Comparison of ENCODE assay signal across 19 mouse cellular contexts in the genomic region with DNA sequence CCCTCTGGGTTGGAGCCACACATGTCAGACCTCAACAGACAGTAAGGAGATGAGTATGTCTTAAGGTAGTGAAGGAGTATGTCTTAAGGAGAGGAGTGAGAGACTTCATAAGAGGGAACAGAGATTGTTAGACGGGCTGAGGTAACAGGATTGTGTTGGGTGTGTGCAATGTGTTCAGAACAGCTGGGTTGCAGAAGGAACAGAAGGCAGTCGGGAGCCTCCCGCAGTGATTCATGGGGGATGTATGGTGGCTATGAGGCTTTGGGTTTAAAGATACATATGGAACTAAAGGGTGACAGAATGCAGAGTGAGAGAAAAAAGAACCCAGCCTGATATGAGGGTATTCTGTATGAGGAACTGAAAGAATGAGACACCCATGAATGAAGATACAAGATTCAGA.
DNase-seq lines count a peak whose midpoint lies in the region; ATAC-seq and TF ChIP-seq lines count a peak whose summit lies in the region.
"Had no signal": no experiment of that assay in that cellular context is flagged by ENCODE, and none has a peak within 500 bp of the region (broad histone marks: within the 10 kb centered on the region; RNA-seq: fewer than 3 reads in every experiment).

No protein-coding gene starts in this region.

- no peaks in the 10 kb centered on the region for H3K4me1 ChIP-seq in forebrain, postnatal 0 days (ENCODE audit: insufficient read depth)
- no peaks in the 10 kb centered on the region for H3K4me1 ChIP-seq in forebrain, embryonic 16.5 days (replicated peaks; ENCODE audit: control insufficient read depth, insufficient read depth, low read length)
- peaks cover 12% of the 10 kb centered on the region for H3K4me1 ChIP-seq in embryonic fibroblast, embryonic 13.5 days (ENCODE audit: control insufficient read depth, insufficient read depth, low read length)
- H3K4me1 ChIP-seq in olfactory bulb, adult 2 months (ENCODE audit: control insufficient read depth, insufficient read depth, low read length): peaks cover 10% of the 10 kb centered on the region
- no peaks in the 10 kb centered on the region for H3K4me1 ChIP-seq in kidney, adult 2 months (ENCODE audit: control insufficient read depth, insufficient read depth, low read length)
- H3K4me1 ChIP-seq: embryonic facial prominence, embryonic 13.5 days; forebrain, embryonic 13.5 days; heart, embryonic 15.5 days; hindbrain, embryonic 13.5 days had no signal

- no peak overlapping the region for H3K4me3 ChIP-seq in forebrain, postnatal 0 days (ENCODE audit: low read depth, low read length)
- H3K4me3 ChIP-seq in forebrain, embryonic 16.5 days (replicated peaks; ENCODE audit: low read length): no peak overlapping the region
- no peak overlapping the region for H3K4me3 ChIP-seq in embryonic fibroblast, embryonic 13.5 days (ENCODE audit: insufficient read depth, low read length)
- no peak overlapping the region for H3K4me3 ChIP-seq in olfactory bulb, adult 2 months (ENCODE audit: insufficient read depth, low read depth, low read length)
- no peak overlapping the region for H3K4me3 ChIP-seq in kidney, adult 2 months (ENCODE audit: insufficient read depth, low read depth, low read length)
- H3K4me3 ChIP-seq: embryonic facial prominence, embryonic 13.5 days; forebrain, embryonic 13.5 days; heart, embryonic 15.5 days; hindbrain, embryonic 13.5 days had no signal

- DNase-seq in forebrain, postnatal 0 days: no peak
- peak; percentile 29 for DNase-seq in right cerebral cortex, adult 18-20 months
- DNase-seq in right cerebral cortex, postnatal 36 days (ENCODE audit: low spot score in 2 of 2): no peak
- no peak for DNase-seq in adrenal gland, adult (ENCODE audit: inconsistent age in 2 of 2, low spot score in 1 of 2)
- no peak for DNase-seq in kidney, adult 2 months
- DNase-seq: adrenal gland, postnatal 25 days; cerebellum, adult 2 months; cerebellum, postnatal 10 days; gastrocnemius, postnatal 36 days; heart, postnatal 14 days had no signal

- peak; percentile 50 for ATAC-seq in forebrain, postnatal 0 days
- ATAC-seq in forebrain, embryonic 16.5 days: no peak
- ATAC-seq: forebrain, embryonic 13.5 days; hindbrain, postnatal 0 days had no signal

- no peaks in the 10 kb centered on the region for H3K9me3 ChIP-seq in forebrain, postnatal 0 days (ENCODE audit: low read length)
- no peaks in the 10 kb centered on the region for H3K9me3 ChIP-seq in forebrain, embryonic 16.5 days (ENCODE audit: control insufficient read depth, low read length)
- H3K9me3 ChIP-seq: embryonic facial prominence, embryonic 13.5 days; forebrain, embryonic 13.5 days; heart, embryonic 15.5 days; hindbrain, embryonic 13.5 days had no signal

- peaks cover 23% of the 10 kb centered on the region for H3K36me3 ChIP-seq in forebrain, postnatal 0 days (ENCODE audit: insufficient read depth)
- H3K36me3 ChIP-seq in forebrain, embryonic 16.5 days (ENCODE audit: control insufficient read depth, insufficient read depth): peaks cover 10% of the 10 kb centered on the region
- H3K36me3 ChIP-seq in kidney, adult 2 months (ENCODE audit: control insufficient read depth, insufficient read depth, low read length): no peaks in the 10 kb centered on the region
- H3K36me3 ChIP-seq: heart, embryonic 15.5 days had no signal

- no peak overlapping the region for H3K4me2 ChIP-seq in forebrain, postnatal 0 days (ENCODE audit: low read depth)
- no peak overlapping the region for H3K4me2 ChIP-seq in forebrain, embryonic 16.5 days (ENCODE audit: low read length)
- H3K4me2 ChIP-seq: embryonic facial prominence, embryonic 13.5 days; forebrain, embryonic 13.5 days; heart, embryonic 11.5 days; heart, embryonic 15.5 days; hindbrain, embryonic 13.5 days had no signal

- 69% methylated on average over 3 of the region's 3 CpGs for WGBS in forebrain, postnatal 0 days
- 75% methylated on average over 3 of the region's 3 CpGs for WGBS in forebrain, embryonic 16.5 days
- WGBS in olfactory bulb, adult 2 months: 50% methylated on average over 3 of the region's 3 CpGs
- WGBS in kidney, adult 2 months: 89% methylated on average over 3 of the region's 3 CpGs

- no peak overlapping the region for H3K27ac ChIP-seq in forebrain, postnatal 0 days (ENCODE audit: low read depth, low read length)
- H3K27ac ChIP-seq in forebrain, embryonic 16.5 days (ENCODE audit: low read length): no peak overlapping the region
- H3K27ac ChIP-seq in embryonic fibroblast, embryonic 13.5 days (ENCODE audit: insufficient read depth, low read length): peak overlapping the region; percentile 14; the same call in 1 of the 2 replicates
- H3K27ac ChIP-seq in olfactory bulb, adult 2 months (ENCODE audit: insufficient read depth, low read depth, low read length): peak overlapping the region; percentile 16
- H3K27ac ChIP-seq in kidney, adult 2 months (ENCODE audit: insufficient read depth, low read depth, low read length): no peak overlapping the region
- H3K27ac ChIP-seq: embryonic facial prominence, embryonic 13.5 days; forebrain, embryonic 13.5 days; heart, embryonic 15.5 days; hindbrain, embryonic 13.5 days; hindbrain, postnatal 0 days had no signal

- TF ChIP-seq CTCF in forebrain, postnatal 0 days (IDR thresholded peaks at IDR 0.05; ENCODE audit: low read depth): no peak
- no peak for TF ChIP-seq CTCF in embryonic fibroblast, embryonic 13.5 days (IDR thresholded peaks at IDR 0.05; ENCODE audit: borderline replicate concordance, insufficient read depth, low read length)
- no peak for TF ChIP-seq CTCF in olfactory bulb, adult 2 months (IDR thresholded peaks at IDR 0.05; ENCODE audit: insufficient read depth, low read depth, low read length)
- no peak for TF ChIP-seq CTCF in kidney, adult 2 months (conservative IDR thresholded peaks at IDR 0.05; ENCODE audit: insufficient read depth, insufficient read length, low read depth, low read length)

- no peak overlapping the region for H3K9ac ChIP-seq in forebrain, postnatal 0 days
- no peak overlapping the region for H3K9ac ChIP-seq in forebrain, embryonic 16.5 days (replicated peaks; ENCODE audit: low read depth, low read length)
- H3K9ac ChIP-seq: embryonic facial prominence, embryonic 13.5 days; forebrain, embryonic 13.5 days; heart, embryonic 15.5 days; hindbrain, embryonic 13.5 days had no signal

- TF ChIP-seq POLR2A in embryonic fibroblast, embryonic 13.5 days (IDR thresholded peaks at IDR 0.05; ENCODE audit: low read depth, low read length): no peak
- no peak for TF ChIP-seq POLR2A in olfactory bulb, adult 2 months (IDR thresholded peaks at IDR 0.05; ENCODE audit: insufficient read depth, low read depth, low read length)
- no peak for TF ChIP-seq POLR2A in kidney, adult 2 months (IDR thresholded peaks at IDR 0.05; ENCODE audit: low read depth, low read length)

- H3K27me3 ChIP-seq in forebrain, postnatal 0 days (ENCODE audit: insufficient read depth, low read length): no peaks in the 10 kb centered on the region
- H3K27me3 ChIP-seq in forebrain, embryonic 16.5 days (replicated peaks; ENCODE audit: control insufficient read depth, insufficient read depth, low read length): no peaks in the 10 kb centered on the region
- no peaks in the 10 kb centered on the region for H3K27me3 ChIP-seq in kidney, adult 2 months (replicated peaks; ENCODE audit: control insufficient read depth, insufficient read depth, low read length)
- H3K27me3 ChIP-seq: embryonic facial prominence, embryonic 13.5 days; forebrain, embryonic 13.5 days; heart, embryonic 15.5 days; hindbrain, embryonic 13.5 days had no signal

Comparison
In these comparisons a context has a peak if more than half of its experiments do, and no peak if none do; other contexts are left out.
1. H3K27ac ChIP-seq: peak in embryonic fibroblast, embryonic 13.5 days (single experiment) and olfactory bulb, adult 2 months (single experiment); none in forebrain, postnatal 0 days (single experiment), forebrain, embryonic 16.5 days (single experiment) and kidney, adult 2 months (single experiment).